In the genomic region with DNA sequence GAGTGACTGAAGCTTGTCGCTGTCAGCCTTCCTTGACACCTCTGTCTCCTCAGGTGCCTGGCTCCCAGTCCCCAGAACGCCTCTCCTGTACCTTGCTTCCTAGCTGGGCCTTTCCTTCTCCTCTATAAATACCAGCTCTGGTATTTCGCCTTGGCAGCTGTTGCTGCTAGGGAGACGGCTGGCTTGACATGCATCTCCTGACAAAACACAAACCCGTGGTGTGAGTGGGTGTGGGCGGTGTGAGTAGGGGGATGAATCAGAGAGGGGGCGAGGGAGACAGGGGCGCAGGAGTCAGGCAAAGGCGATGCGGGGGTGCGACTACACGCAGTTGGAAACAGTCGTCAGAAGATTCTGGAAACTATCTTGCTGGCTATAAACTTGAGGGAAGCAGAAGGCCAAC, we compare ENCODE assay signal across 12 mouse cellular contexts. TPM values are rescaled to one million over a fixed set of nuclear protein-coding genes. Genes with fewer than 3 reads are reported as not detected.
A peak's percentile ranks its signal among the peaks of the same experiment; 100 is the strongest.
DNase-seq lines count a peak whose midpoint lies in the region; ATAC-seq lines count a peak whose summit lies in the region.
"Had no signal": no experiment of that assay in that cellular context is flagged by ENCODE, and none has a peak within 500 bp of the region (broad histone marks: within the 10 kb centered on the region; RNA-seq: fewer than 3 reads in every experiment).

No protein-coding gene starts in this region.

- H3K9ac ChIP-seq in kidney, embryonic 15.5 days, result no peak overlapping the region
- 0 out of 2 replicates have a peak overlapping the region, but pooled peaks have one; percentile 4 for H3K9ac ChIP-seq in embryonic facial prominence, embryonic 11.5 days (replicated peaks; ENCODE audit: low read length)
- peak overlapping the region; percentile 86 for H3K9ac ChIP-seq in heart, embryonic 13.5 days
- H3K9ac ChIP-seq: liver, embryonic 14.5 days had no signal

- H3K9me3 ChIP-seq in kidney, embryonic 15.5 days (replicated peaks), result no peaks in the 10 kb centered on the region
- no peaks in the 10 kb centered on the region for H3K9me3 ChIP-seq in embryonic facial prominence, embryonic 11.5 days (replicated peaks; ENCODE audit: control insufficient read depth, low read length)
- no peaks in the 10 kb centered on the region for H3K9me3 ChIP-seq in heart, embryonic 13.5 days

- peaks cover 49% of the 10 kb centered on the region for H3K4me1 ChIP-seq in kidney, embryonic 15.5 days
- H3K4me1 ChIP-seq in embryonic facial prominence, embryonic 11.5 days (ENCODE audit: control insufficient read depth, insufficient read depth, low read length), result peaks cover 3% of the 10 kb centered on the region; the same call in 1 of the 2 replicates
- peaks cover 74% of the 10 kb centered on the region for H3K4me1 ChIP-seq in heart, embryonic 13.5 days

- no peak; the same call in 1 of the 2 replicates for ATAC-seq in kidney, embryonic 15.5 days (replicated peaks; ENCODE audit: low FRiP score)
- ATAC-seq in embryonic facial prominence, embryonic 11.5 days (replicated peaks; ENCODE audit: insufficient number of reproducible peaks, low FRiP score, low TSS enrichment, low read depth), result no peak
- ATAC-seq in heart, embryonic 13.5 days (ENCODE audit: extremely low read depth, insufficient number of reproducible peaks, low FRiP score, low TSS enrichment), result peak; percentile 41; the same call in 1 of the 2 replicates
- no peak for ATAC-seq in CD4-positive, CD25-positive, alpha-beta regulatory T cell, adult 4 months

- no peaks in the 10 kb centered on the region for H3K36me3 ChIP-seq in kidney, embryonic 15.5 days
- no peaks in the 10 kb centered on the region for H3K36me3 ChIP-seq in embryonic facial prominence, embryonic 11.5 days (replicated peaks; ENCODE audit: control insufficient read depth, insufficient read depth, low read depth, low read length)
- peaks cover 23% of the 10 kb centered on the region for H3K36me3 ChIP-seq in heart, embryonic 13.5 days

- no peak overlapping the region for H3K4me2 ChIP-seq in kidney, embryonic 15.5 days
- H3K4me2 ChIP-seq in embryonic facial prominence, embryonic 11.5 days (ENCODE audit: low read depth, low read length), result no peak overlapping the region
- H3K4me2 ChIP-seq in heart, embryonic 13.5 days, result peak overlapping the region; percentile 71

- H3K27me3 ChIP-seq in kidney, embryonic 15.5 days, result peaks cover 36% of the 10 kb centered on the region
- peaks cover 9% of the 10 kb centered on the region for H3K27me3 ChIP-seq in embryonic facial prominence, embryonic 11.5 days (ENCODE audit: control insufficient read depth, insufficient read depth, low read length)
- peaks cover 15% of the 10 kb centered on the region; the same call in 1 of the 2 replicates for H3K27me3 ChIP-seq in heart, embryonic 13.5 days (replicated peaks)
- H3K27me3 ChIP-seq: CH12.LX had no signal

- DNase-seq in kidney, postnatal 10 days, result no peak
- DNase-seq in embryonic facial prominence, embryonic 11.5 days (ENCODE audit: low spot score), result no peak
- DNase-seq in right cerebral cortex, adult 2 months (ENCODE audit: low spot score in 2 of 2), result peak; percentile 53 to 74
- DNase-seq in ovary, postnatal 14 days (ENCODE audit: low spot score), result no peak
- no peak for DNase-seq in thymus, postnatal 36 days
- DNase-seq: cerebellum, adult 8-10 months had no signal

- peak overlapping the region; percentile 71; the same call in 1 of the 2 replicates for H3K27ac ChIP-seq in kidney, embryonic 15.5 days
- no peak overlapping the region for H3K27ac ChIP-seq in embryonic facial prominence, embryonic 11.5 days (replicated peaks; ENCODE audit: low read depth, low read length)
- H3K27ac ChIP-seq in heart, embryonic 13.5 days (replicated peaks), result peak overlapping the region; percentile 94
- H3K27ac ChIP-seq: kidney, postnatal 0 days; liver, embryonic 14.5 days had no signal

- 43% methylated on average over 13 of the region's 13 CpGs for WGBS in kidney, embryonic 15.5 days
- WGBS in embryonic facial prominence, embryonic 11.5 days, result 71% methylated on average over 13 of the region's 13 CpGs
- WGBS in heart, embryonic 13.5 days, result 30% methylated on average over 13 of the region's 13 CpGs

- H3K4me3 ChIP-seq in kidney, embryonic 15.5 days (replicated peaks), result no peak overlapping the region
- no peak overlapping the region for H3K4me3 ChIP-seq in embryonic facial prominence, embryonic 11.5 days (ENCODE audit: low read depth, low read length)
- peak overlapping the region; percentile 60; the same call in 1 of the 2 replicates for H3K4me3 ChIP-seq in heart, embryonic 13.5 days

RNA-seq across cellular contexts. Expression of a gene that starts 0.8 kb away (rescaled TPM):
- 53.5 and 53.9 TPM in 2 replicates for polyA plus RNA-seq in kidney, embryonic 15.5 days (2015; fragmentation: Nextera tagmentation; extraction: Ambion mirVana)
- 6.9 and 9.9 TPM in 2 replicates for polyA plus RNA-seq in embryonic facial prominence, embryonic 11.5 days (2014; fragmentation: Nextera tagmentation; extraction: Ambion mirVana)
- 393 and 426 TPM in 2 replicates for polyA plus RNA-seq in heart, embryonic 13.5 days (2015; fragmentation: Nextera tagmentation; extraction: Ambion mirVana)
- not detected for polyA plus RNA-seq in CD4-positive, CD25-positive, alpha-beta regulatory T cell, adult 4 months (2017; shearing (Covaris generic))

RNA-seq across cellular contexts. Expression of a gene that starts 15.8 kb away (rescaled TPM):
- polyA plus RNA-seq in kidney, embryonic 15.5 days (2015; fragmentation: Nextera tagmentation; extraction: Ambion mirVana), result 45.1 and 53.9 TPM in 2 replicates
- 16.7 and 19.9 TPM in 2 replicates for polyA plus RNA-seq in embryonic facial prominence, embryonic 11.5 days (2014; fragmentation: Nextera tagmentation; extraction: Ambion mirVana)
- polyA plus RNA-seq in heart, embryonic 13.5 days (2015; fragmentation: Nextera tagmentation; extraction: Ambion mirVana), result 55.1 and 58.8 TPM in 2 replicates
- polyA plus RNA-seq in CD4-positive, CD25-positive, alpha-beta regulatory T cell, adult 4 months (2017; shearing (Covaris generic)), result under 1 TPM in 1 of 2 experiments, not detected in 1; 0.03 TPM

RNA-seq across cellular contexts. Expression of a gene that starts 41.6 kb away (rescaled TPM):
- polyA plus RNA-seq in kidney, embryonic 15.5 days (2015; fragmentation: Nextera tagmentation; extraction: Ambion mirVana), result 136 and 153 TPM in 2 replicates
- polyA plus RNA-seq in embryonic facial prominence, embryonic 11.5 days (2014; fragmentation: Nextera tagmentation; extraction: Ambion mirVana), result 123 and 146 TPM in 2 replicates
- 115 and 121 TPM in 2 replicates for polyA plus RNA-seq in heart, embryonic 13.5 days (2015; fragmentation: Nextera tagmentation; extraction: Ambion mirVana)
- polyA plus RNA-seq in CD4-positive, CD25-positive, alpha-beta regulatory T cell, adult 4 months (2017; shearing (Covaris generic)), result 10 to 100 TPM; 56.0 to 90.5 TPM

Comparison
In these comparisons a context has a peak if more than half of its experiments do, and no peak if none do; other contexts are left out.
1. DNase-seq: peak in right cerebral cortex, adult 2 months (2 of 2); none in kidney, postnatal 10 days (single experiment), embryonic facial prominence, embryonic 11.5 days (single experiment), ovary, postnatal 14 days (single experiment) and thymus, postnatal 36 days (0 of 2).
2. RNA of a gene that starts 15.8 kb away (polyA plus RNA-seq): 55.1 to 58.8 TPM in heart, embryonic 13.5 days, 45.1 to 53.9 TPM in kidney, embryonic 15.5 days and 16.7 to 19.9 TPM in embryonic facial prominence, embryonic 11.5 days; 0.03 TPM in CD4-positive, CD25-positive, alpha-beta regulatory T cell, adult 4 months; every median in the first group is over 10 times any median in the second.